Mouse (Mus musculus) heart, postnatal 0 days (tissue): ENCODE measurements around the gene Clcf1.
A peak's percentile ranks its signal among the peaks of the same experiment; 100 is the strongest.

Source experiments
- CTCF ChIP-seq: IDR thresholded peaks from 2 replicates; pipeline ENCODE4 v1.5.1; 2016; ENCODE audit warnings: antibody characterized with exemption, control low read depth, low read depth
- EP300 ChIP-seq: IDR thresholded peaks from 2 replicates; pipeline ENCODE4 v1.6.1; 2016; ENCODE audit warnings: antibody characterized with exemption, low read depth

- TF ChIP-seq CTCF (peak; percentile 95), EP300 (peak; percentile 65; the same call in 1 of the 2 replicates)
These were observed 44.7 kb upstream of the Clcf1 start for GRCm38 (mm10) chr19:4169378-4169784.
